Mouse (Mus musculus) stomach, postnatal 0 days (tissue): ENCODE results near the gene Armc2.

Experiments used
- CTCF ChIP-seq: IDR thresholded peaks from 2 replicates; pipeline ENCODE4 v1.5.1; 2016; ENCODE audit warnings: antibody characterized with exemption, low read depth, mild to moderate bottlenecking, moderate library complexity
- EP300 ChIP-seq: optimal IDR thresholded peaks from 2 replicates; pipeline ENCODE3; 2016; ENCODE audit warnings: antibody characterized with exemption

- TF ChIP-seq CTCF (no peak), EP300 (no peak)
Measured at GRCm38 (mm10) chr10:41866069-41866837, 152.0 kb downstream of the Armc2 start.
